Mouse (Mus musculus) hematopoietic stem cell, adult 5-6 weeks (primary cell): ENCODE measurements around the gene Lrrc75a. TPM values are rescaled to one million over a fixed set of nuclear protein-coding genes. Genes with fewer than 3 reads are reported as not detected.
"Not testable (repeated sequence)": the region's sequence is repeated elsewhere in the genome, so short reads cannot be mapped to it uniquely, and the experiment has no call there.

Experiments used
- ATAC-seq, 2 experiments: fragments of 125-278 bp in 1 of 2; replicated peaks in 1 of 2; 2 replicates each; pipeline ENCODE4 v1.8.0; 2016 to 2017; ENCODE audit warnings: inconsistent platforms in 2 of 2, mild to moderate bottlenecking in 2 of 2, moderate number of reproducible peaks in 2 of 2, low read depth in 1 of 2, moderate TSS enrichment in 1 of 2; ENCODE audit not compliant: low FRiP score in 2 of 2, poor library complexity in 2 of 2, severe bottlenecking in 2 of 2, insufficient read depth in 1 of 2, low TSS enrichment in 1 of 2
- total RNA-seq: library from RNA; stranded (forward); fragments of 172-1452, 232-1000 nt; gene quantifications from 2 replicates; pipeline ENCODE4 v1.2.3, GENCODE M21; 2017

The Lrrc75a gene
- 7.6 and 7.7 TPM in 2 replicates for total RNA-seq

- ATAC-seq = no peak
Observed at GRCm38 (mm10) chr11:62647661-62648590, at the start of gene Lrrc75a. Gene Lrrc75a (minus strand): TSS chr11:62648523.

- no peak for ATAC-seq
Observed at GRCm38 (mm10) chr11:62695126-62695525, 46.8 kb upstream of the Lrrc75a start.

- peak; percentile 92 to 95 for ATAC-seq
Observed at GRCm38 (mm10) chr11:62693299-62694184, 45.2 kb upstream of the Lrrc75a start.

- no peak for ATAC-seq
Observed at GRCm38 (mm10) chr11:62691592-62691991, 43.3 kb upstream of the Lrrc75a start.

- no peak for ATAC-seq
Observed at GRCm38 (mm10) chr11:62679954-62680353, 31.6 kb upstream of the Lrrc75a start.

GRCm38 (mm10) chr11:62678778-62679354 lies 30.5 kb upstream of the Lrrc75a start:
- no peak for ATAC-seq

- no peak for ATAC-seq
Observed at GRCm38 (mm10) chr11:62676290-62676596, 27.9 kb upstream of the Lrrc75a start.

- peak; percentile 94 to 98 for ATAC-seq
Observed at GRCm38 (mm10) chr11:62675480-62676289, 27.4 kb upstream of the Lrrc75a start.

GRCm38 (mm10) chr11:62670006-62670405 lies 21.7 kb upstream of the Lrrc75a start:
- no peak for ATAC-seq

GRCm38 (mm10) chr11:62669471-62669870 lies 21.1 kb upstream of the Lrrc75a start:
- no peak for ATAC-seq

- no peak for ATAC-seq
Observed at GRCm38 (mm10) chr11:62668986-62669385, 20.7 kb upstream of the Lrrc75a start.

GRCm38 (mm10) chr11:62664250-62664649 lies 15.9 kb upstream of the Lrrc75a start:
- peak; percentile 12 to 36; a peak in 1 of 4 replicates for ATAC-seq

- no peak for ATAC-seq
Observed at GRCm38 (mm10) chr11:62660885-62661284, 12.6 kb upstream of the Lrrc75a start.

GRCm38 (mm10) chr11:62652080-62652479 lies 3.8 kb upstream of the Lrrc75a start:
- no peak for ATAC-seq

GRCm38 (mm10) chr11:62651563-62651962 lies 3.2 kb upstream of the Lrrc75a start:
- no peak for ATAC-seq

- ATAC-seq = not testable (repeated sequence)
Observed at GRCm38 (mm10) chr11:62649803-62650202, 1.5 kb upstream of the Lrrc75a start.
